Mouse (Mus musculus) hindbrain, embryonic 12.5 days (tissue): Measurements from ENCODE around the gene Scube1. TPM values are rescaled to one million over a fixed set of nuclear protein-coding genes. Genes with fewer than 3 reads are reported as not detected.

ENCODE experiments used
- ATAC-seq: fragments of 200-750 bp; cut with Nextera tagmentation; 2 replicates; pipeline ENCODE4 v1.8.0; 2017; ENCODE audit warnings: moderate TSS enrichment; ENCODE audit not compliant: low FRiP score
- H3K27ac ChIP-seq: fragments of 300-500 bp; sonication (generic); 2 replicates; pipeline ENCODE4 v1.5.1; 2016; ENCODE audit warnings: mild to moderate bottlenecking
- H3K27me3 ChIP-seq: fragments of 300-500 bp; sonication (generic); 2 replicates; pipeline ENCODE4 v1.6.1; 2016; ENCODE audit warnings: mild to moderate bottlenecking
- H3K36me3 ChIP-seq: fragments of 300-500 bp; sonication (generic); 2 replicates; pipeline ENCODE4 v1.6.1; 2016; ENCODE audit warnings: mild to moderate bottlenecking
- H3K4me1 ChIP-seq: fragments of 300-500 bp; sonication (generic); 2 replicates; pipeline ENCODE4 v1.6.1; 2016
- H3K4me2 ChIP-seq: fragments of 300-500 bp; sonication (generic); replicated peaks from 2 replicates; pipeline ENCODE4 v1.6.1; 2016; ENCODE audit warnings: mild to moderate bottlenecking
- H3K4me3 ChIP-seq: fragments of 300-500 bp; sonication (generic); 2 replicates; pipeline ENCODE4 v1.5.1; 2016; ENCODE audit warnings: mild to moderate bottlenecking
- H3K9ac ChIP-seq: fragments of 300-500 bp; sonication (generic); 2 replicates; pipeline ENCODE4 v1.6.1; 2016; ENCODE audit warnings: mild to moderate bottlenecking, moderate library complexity
- H3K9me3 ChIP-seq: fragments of 300-500 bp; sonication (generic); replicated peaks from 2 replicates; pipeline ENCODE4 v1.6.1; 2016; ENCODE audit warnings: mild to moderate bottlenecking
- WGBS: fragments of 180-500 bp; shearing (Covaris S2); methylation state at CpG from one replicate; pipeline ENCODE4 v1.1.7; 2016; 5-methylcytosine and 5-hydroxymethylcytosine counted together
- polyA plus RNA-seq: library from polyadenylated mRNA; unstranded; fragments of >200 nt; fragmentation: Nextera tagmentation; extraction: Ambion mirVana; gene quantifications from 2 replicates; pipeline ENCODE4 v1.2.1, GENCODE M21; 2016

Scube1 gene
- polyA plus RNA-seq, 1 experiment from 2014 or later, result 32.4 TPM

GRCm38 (mm10) chr15:83569682-83570081, 155.1 kb downstream of the Scube1 start:
- H3K27ac ChIP-seq, result no peak overlapping the region
- no peak overlapping the region for H3K4me2 ChIP-seq
- no peak for ATAC-seq
- H3K9ac ChIP-seq, result no peak overlapping the region
- WGBS, result 55% methylated on average over 11 of the region's 11 CpGs
- H3K4me3 ChIP-seq, result no peak overlapping the region
- no peaks in the 10 kb centered on the region for H3K9me3 ChIP-seq
- no peaks in the 10 kb centered on the region; the same call in 1 of the 2 replicates for H3K27me3 ChIP-seq
- H3K4me1 ChIP-seq, result no peaks in the 10 kb centered on the region
- peaks cover 3% of the 10 kb centered on the region; the same call in 1 of the 2 replicates for H3K36me3 ChIP-seq

DNA sequence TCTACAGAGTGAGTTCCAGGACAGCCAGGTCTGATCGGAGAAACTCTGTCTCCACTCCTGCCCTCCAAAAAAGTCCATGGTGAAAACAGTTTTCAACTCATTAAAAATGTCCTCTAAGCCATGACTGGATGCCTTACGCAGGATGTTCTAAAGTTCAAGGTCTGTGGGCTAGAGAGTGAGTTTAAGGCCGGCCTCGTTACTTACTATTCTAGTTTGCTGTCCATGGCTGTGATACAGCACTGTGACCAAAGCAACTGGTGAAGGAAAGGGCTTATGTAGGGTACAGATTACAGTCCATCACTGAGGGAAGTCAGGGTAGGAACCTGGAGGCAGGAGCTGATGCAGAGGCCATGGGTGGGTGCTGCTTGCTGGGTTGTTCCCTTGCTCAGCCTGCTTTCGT, 156.3 kb downstream of the Scube1 start:
- no peak overlapping the region for H3K4me3 ChIP-seq
- H3K9me3 ChIP-seq, result no peaks in the 10 kb centered on the region
- ATAC-seq, result no peak
- H3K27ac ChIP-seq, result no peak overlapping the region
- peaks cover 10% of the 10 kb centered on the region for H3K4me1 ChIP-seq
- 96% methylated on average over 5 of the region's 5 CpGs for WGBS
- H3K36me3 ChIP-seq, result no peaks in the 10 kb centered on the region
- H3K9ac ChIP-seq, result no peak overlapping the region
- no peak overlapping the region for H3K4me2 ChIP-seq
- H3K27me3 ChIP-seq, result peaks cover 9% of the 10 kb centered on the region

GRCm38 (mm10) chr15:83567728-83568127, 157.1 kb downstream of the Scube1 start:
- Histone ChIP-seq H3K4me3 (no peak overlapping the region), H3K27ac (no peak overlapping the region), H3K4me2 (no peak overlapping the region), H3K27me3 (peaks cover 17% of the 10 kb centered on the region), H3K9ac (no peak overlapping the region), H3K36me3 (no peaks in the 10 kb centered on the region), H3K4me1 (peaks cover 14% of the 10 kb centered on the region), H3K9me3 (no peaks in the 10 kb centered on the region)
- 83% methylated on average over 3 of the region's 3 CpGs for WGBS
- no peak for ATAC-seq

- no peak overlapping the region for H3K4me3 ChIP-seq
- H3K4me2 ChIP-seq, result no peak overlapping the region
- H3K9ac ChIP-seq, result no peak overlapping the region
- no peak overlapping the region for H3K27ac ChIP-seq
- H3K9me3 ChIP-seq, result no peaks in the 10 kb centered on the region
- peaks cover 14% of the 10 kb centered on the region for H3K4me1 ChIP-seq
- WGBS, result 72% methylated on average over 5 of the region's 5 CpGs
- ATAC-seq, result no peak
- H3K36me3 ChIP-seq, result no peaks in the 10 kb centered on the region
- H3K27me3 ChIP-seq, result peaks cover 27% of the 10 kb centered on the region
These were observed 158.8 kb downstream of the Scube1 start for GRCm38 (mm10) chr15:83566006-83566405.

DNA sequence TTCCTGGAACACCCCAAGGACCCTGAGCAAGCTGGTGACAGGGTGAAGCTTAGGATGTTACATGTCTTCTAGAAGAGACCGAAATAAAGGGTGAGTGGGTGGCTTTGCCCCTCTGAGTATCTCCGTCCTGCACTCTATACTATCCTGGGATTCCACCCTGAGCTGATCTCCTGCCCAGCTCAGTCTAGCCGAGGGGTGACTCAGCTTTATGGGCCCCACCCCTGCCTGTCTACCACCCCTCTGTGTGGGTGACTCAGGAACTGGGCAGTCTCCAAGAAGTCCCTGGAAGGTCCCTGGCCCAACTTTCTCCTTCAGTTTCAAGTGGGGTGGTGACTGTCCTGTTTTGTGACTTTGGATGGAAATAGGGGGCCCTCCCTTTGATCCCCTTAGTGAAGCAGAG, 159.4 kb downstream of the Scube1 start:
- Histone ChIP-seq H3K9ac (no peak overlapping the region), H3K36me3 (no peaks in the 10 kb centered on the region), H3K27me3 (peaks cover 27% of the 10 kb centered on the region), H3K27ac (no peak overlapping the region), H3K4me2 (no peak overlapping the region), H3K9me3 (no peaks in the 10 kb centered on the region), H3K4me3 (no peak overlapping the region), H3K4me1 (peaks cover 14% of the 10 kb centered on the region)
- 95% methylated on average over 3 of the region's 3 CpGs for WGBS
- no peak for ATAC-seq

GRCm38 (mm10) chr15:83563857-83564651, 160.8 kb downstream of the Scube1 start:
- Histone ChIP-seq H3K4me3 (peak overlapping the region; percentile 28), H3K4me1 (peaks cover 14% of the 10 kb centered on the region), H3K27me3 (peaks cover 27% of the 10 kb centered on the region), H3K36me3 (no peaks in the 10 kb centered on the region), H3K27ac (no peak overlapping the region), H3K9me3 (no peaks in the 10 kb centered on the region), H3K4me2 (peak overlapping the region; percentile 57), H3K9ac (peak overlapping the region; percentile 25)
- 2% methylated on average over 27 of the region's 27 CpGs for WGBS
- no peak for ATAC-seq

GRCm38 (mm10) chr15:83563327-83563856, 161.4 kb downstream of the Scube1 start, which contains the start of the genes Tspo and Mcat:
Gene Tspo (plus strand): TSS chr15:83563592.
Gene Mcat (minus strand): TSS chr15:83563787.
- peak within 1 kb of the TSS; percentile 57 for H3K4me2 ChIP-seq
- H3K9ac ChIP-seq, result peak within 1 kb of the TSS; percentile 25
- 1% methylated on average over 28 of the region's 28 CpGs for WGBS
- no peaks in the 10 kb centered on the region for H3K36me3 ChIP-seq
- peaks cover 27% of the 10 kb centered on the region for H3K27me3 ChIP-seq
- no peak within 1 kb of the TSS for H3K27ac ChIP-seq
- peaks cover 14% of the 10 kb centered on the region for H3K4me1 ChIP-seq
- peak within 1 kb of the TSS; percentile 28 for H3K4me3 ChIP-seq
- no peaks in the 10 kb centered on the region for H3K9me3 ChIP-seq
- ATAC-seq, result no peak

- Histone ChIP-seq H3K27me3 (peaks cover 27% of the 10 kb centered on the region), H3K27ac (no peak overlapping the region), H3K4me2 (peak overlapping the region; percentile 57), H3K4me3 (no peak overlapping the region; the same call in 1 of the 2 replicates), H3K9ac (no peak overlapping the region), H3K36me3 (no peaks in the 10 kb centered on the region), H3K9me3 (no peaks in the 10 kb centered on the region), H3K4me1 (peaks cover 14% of the 10 kb centered on the region)
- ATAC-seq, result no peak
- 41% methylated on average over 15 of the region's 15 CpGs for WGBS
These were observed 162.1 kb downstream of the Scube1 start for GRCm38 (mm10) chr15:83562626-83563270.

- ATAC-seq, result no peak
- no peaks in the 10 kb centered on the region for H3K9me3 ChIP-seq
- H3K4me1 ChIP-seq, result peaks cover 14% of the 10 kb centered on the region
- H3K4me2 ChIP-seq, result no peak overlapping the region
- H3K4me3 ChIP-seq, result no peak overlapping the region
- H3K36me3 ChIP-seq, result no peaks in the 10 kb centered on the region
- no peak overlapping the region for H3K27ac ChIP-seq
- 49% methylated on average over 5 of the region's 5 CpGs for WGBS
- peaks cover 27% of the 10 kb centered on the region for H3K27me3 ChIP-seq
- H3K9ac ChIP-seq, result no peak overlapping the region
These were observed 163.8 kb downstream of the Scube1 start for GRCm38 (mm10) chr15:83560941-83561477.

GRCm38 (mm10) chr15:83555161-83555974, 169.5 kb downstream of the Scube1 start:
- Histone ChIP-seq H3K9ac (peak overlapping the region; percentile 98), H3K9me3 (no peaks in the 10 kb centered on the region), H3K27ac (peak overlapping the region; percentile 95), H3K27me3 (no peaks in the 10 kb centered on the region), H3K36me3 (peaks cover 15% of the 10 kb centered on the region), H3K4me2 (peak overlapping the region; percentile 83), H3K4me3 (peak overlapping the region; percentile 92), H3K4me1 (peaks cover 7% of the 10 kb centered on the region)
- under 1% methylated on average over 73 of the region's 74 CpGs for WGBS
- peak; percentile 85 for ATAC-seq
